Mouse (Mus musculus): ENCODE data around the gene Thap11. TPM values are rescaled to one million over a fixed set of nuclear protein-coding genes. Genes with fewer than 3 reads are reported as not detected.

Thap11 gene
- total RNA-seq, 4 experiments from 2014 or later = 36.8 to 41.5 (median 37.4) TPM

DNA sequence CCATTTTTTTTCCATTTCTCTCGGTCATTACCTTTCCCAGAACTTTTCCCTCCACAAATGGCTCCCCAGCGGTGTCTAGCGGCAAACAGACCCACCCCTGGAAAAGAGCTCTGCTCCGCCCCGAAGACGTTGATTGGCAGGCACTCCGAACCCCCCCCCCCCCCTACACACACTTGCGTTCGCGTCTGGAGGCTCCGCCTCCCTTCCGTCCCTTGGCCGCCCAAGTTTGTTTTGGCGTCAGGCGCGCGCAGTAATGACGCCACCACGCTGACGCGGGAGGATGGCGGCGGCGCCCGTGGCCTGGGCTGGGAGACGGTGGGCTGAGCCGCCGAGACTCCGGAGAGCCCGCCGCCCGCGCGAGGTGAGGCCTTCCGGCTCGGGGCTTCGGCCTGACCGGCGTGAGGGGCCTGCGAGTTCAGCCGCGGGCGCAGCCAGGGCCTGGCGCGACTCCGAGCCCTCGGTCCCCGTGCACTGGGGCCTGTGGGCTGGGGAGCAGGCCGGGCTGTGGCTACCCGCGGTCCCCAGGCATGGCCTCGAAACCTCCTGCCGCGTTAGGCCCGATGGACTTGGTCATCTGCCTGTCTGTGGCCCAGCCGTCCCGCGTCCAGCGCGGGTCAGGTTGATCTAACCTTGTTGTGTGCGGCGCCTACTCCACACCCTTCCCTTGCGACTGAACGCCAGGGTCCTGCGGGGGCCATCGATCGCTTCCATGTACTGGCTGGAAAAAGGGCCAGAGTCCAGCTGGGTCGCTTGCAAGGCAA is 45.4 kb downstream of the Thap11 start, which contains the start of gene Pskh1:
Pskh1 (plus strand) TSS at position 262 of the 761 bp plus-strand sequence.
- DNase-seq (ENCODE audit: low spot score in 2 of 2) = peak; percentile 86 to 90

DNA sequence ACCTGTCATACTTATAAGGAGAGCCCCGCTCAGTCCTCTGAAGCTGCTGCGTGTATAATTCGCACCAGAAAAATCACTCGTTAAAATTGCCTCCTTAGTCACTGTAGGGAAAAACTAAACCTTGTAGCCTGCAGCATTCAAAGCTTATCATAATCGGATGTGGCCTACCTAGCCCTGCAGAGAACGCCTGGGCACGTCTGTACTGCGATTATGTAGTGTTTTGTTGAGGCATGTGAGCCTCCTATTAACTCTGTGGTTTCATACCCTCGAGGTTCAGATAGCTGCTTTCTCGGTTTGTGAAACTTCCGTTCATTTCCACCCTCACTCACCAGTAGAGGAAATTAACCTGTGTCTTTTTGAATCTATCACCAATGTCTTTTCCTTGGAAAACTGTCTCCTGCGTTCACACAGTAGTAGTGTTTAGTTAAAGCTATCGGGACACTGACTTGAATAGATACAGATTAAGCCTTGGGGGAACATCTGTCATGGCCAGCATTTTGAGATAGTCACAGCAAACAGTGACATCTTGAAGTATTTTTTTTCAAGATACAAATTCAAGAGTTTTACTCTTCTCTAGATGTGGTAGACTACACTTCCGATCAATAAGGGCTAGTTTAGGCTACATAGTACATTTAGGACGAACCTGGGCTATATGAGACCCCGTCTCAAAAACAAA is 46.1 kb downstream of the Thap11 start:
- DNase-seq (ENCODE audit: low spot score in 2 of 2) = no peak

Other genes starting within 250 kb of the Thap11 start
- gene Ripor1, start 249.9 kb upstream of the Thap11 start, total RNA-seq (2022) = 10 to 100 TPM; 65.5 to 70.5 (median 67.3) TPM
- 10 to 100 TPM; 65.3 to 80.8 (median 68.8) TPM for gene Ctcf, start 218.6 kb upstream of the Thap11 start, total RNA-seq (2022)
- not detected for gene Agrp, start 217.7 kb upstream of the Thap11 start, total RNA-seq (2022)
- gene Carmil2, start 168.9 kb upstream of the Thap11 start, total RNA-seq (2022) = 10 to 100 TPM; 57.2 to 62.8 (median 58.3) TPM
- gene Acd, start 154.0 kb upstream of the Thap11 start, total RNA-seq (2022) = 10 to 100 TPM; 49.0 to 53.8 (median 50.9) TPM
- 10 to 100 TPM; 34.7 to 42.3 (median 39.2) TPM for gene Pard6a, start 154.0 kb upstream of the Thap11 start, total RNA-seq (2022)
- under 1 TPM in 2 of 4 experiments, not detected in 2; 0.44 to 0.46 TPM for gene 4933405L10Rik, start 147.5 kb upstream of the Thap11 start, total RNA-seq (2022)
- 10 to 100 TPM in 1 of 4 experiments, 1 to 10 TPM in 3; 9.0 to 11.2 (median 9.3) TPM for gene Enkd1, start 146.9 kb upstream of the Thap11 start, total RNA-seq (2022)
- 10 to 100 TPM; 14.5 to 21.4 (median 18.3) TPM for gene Gfod2, start 96.5 kb upstream of the Thap11 start, total RNA-seq (2022)
- gene Ranbp10, start 27.8 kb upstream of the Thap11 start, total RNA-seq (2022) = 10 to 100 TPM; 20.1 to 24.4 (median 22.4) TPM
- gene Tsnaxip1, start 27.4 kb upstream of the Thap11 start, total RNA-seq (2022) = under 1 TPM in 1 of 4 experiments, not detected in 3; 0.16 TPM
- 10 to 100 TPM; 14.4 to 17.8 (median 16.0) TPM for gene Cenpt, start 1.9 kb upstream of the Thap11 start, total RNA-seq (2022)
- 10 to 100 TPM; 19.8 to 39.6 (median 23.2) TPM for gene Nutf2, start 5.4 kb downstream of the Thap11 start, total RNA-seq (2022)
- 10 to 100 TPM; 56.5 to 64.4 (median 62.9) TPM for gene Edc4, start 25.7 kb downstream of the Thap11 start, total RNA-seq (2022)
- 1 to 10 TPM; 4.3 to 5.6 (median 4.9) TPM for gene Nrn1l, start 38.4 kb downstream of the Thap11 start, total RNA-seq (2022)
- 10 to 100 TPM in 1 of 4 experiments, 1 to 10 TPM in 3; 8.5 to 11.2 (median 9.1) TPM for gene Pskh1, start 45.3 kb downstream of the Thap11 start, total RNA-seq (2022)
- gene Ctrl, start 78.7 kb downstream of the Thap11 start, total RNA-seq (2022) = 1 to 10 TPM in 1 of 4 experiments, under 1 TPM in 2, not detected in 1; 0.67 to 1.2 (median 0.98) TPM
- 10 to 100 TPM; 82.5 to 92.6 (median 90.1) TPM for gene Psmb10, start 83.3 kb downstream of the Thap11 start, total RNA-seq (2022)
- 10 to 100 TPM; 19.5 to 27.1 (median 23.5) TPM for gene Lcat, start 88.2 kb downstream of the Thap11 start, total RNA-seq (2022)
- 10 to 100 TPM; 18.8 to 23.8 (median 20.6) TPM for gene Slc12a4, start 111.0 kb downstream of the Thap11 start, total RNA-seq (2022)
- under 1 TPM in 1 of 4 experiments, not detected in 3; 0.23 TPM for gene Dpep3, start 124.3 kb downstream of the Thap11 start, total RNA-seq (2022)
- 10 to 100 TPM; 18.0 to 23.1 (median 20.5) TPM for gene Dus2, start 136.2 kb downstream of the Thap11 start, total RNA-seq (2022)
- under 1 TPM in 1 of 4 experiments, not detected in 3; 0.57 TPM for gene Dpep2nb, start 150.8 kb downstream of the Thap11 start, total RNA-seq (2022)
- 10 to 100 TPM; 13.9 to 16.8 (median 14.8) TPM for gene Ddx28, start 156.8 kb downstream of the Thap11 start, total RNA-seq (2022)
- gene Nfatc3, start 203.7 kb downstream of the Thap11 start, total RNA-seq (2022) = 10 to 100 TPM; 12.9 to 15.5 (median 14.7) TPM